In genomic region chr16:18036425-18036955, GRCm38 (mm10) we compare ENCODE assay signal across 8 mouse cellular contexts. TPM values are rescaled to one million over a fixed set of nuclear protein-coding genes. Genes with fewer than 3 reads are reported as not detected.
DNase-seq lines count a peak whose midpoint lies in the region; ATAC-seq and TF ChIP-seq lines count a peak whose summit lies in the region.

No protein-coding gene starts in this region.

- H3K9ac ChIP-seq in intestine, embryonic 16.5 days (ENCODE audit: low read depth, low read length), result no peak overlapping the region
- H3K9ac ChIP-seq in liver, embryonic 14.5 days (replicated peaks), result no peak overlapping the region

- no peak for TF ChIP-seq EP300 in liver, embryonic 14.5 days (IDR thresholded peaks at IDR 0.05; ENCODE audit: low read depth)

- 16% methylated on average over 16 of the region's 16 CpGs for WGBS in intestine, embryonic 16.5 days
- 10% methylated on average over 16 of the region's 16 CpGs for WGBS in liver, embryonic 14.5 days (ENCODE audit: insufficient replicate concordance)

- H3K27me3 ChIP-seq in intestine, embryonic 16.5 days (replicated peaks; ENCODE audit: control insufficient read depth, insufficient read depth, low read length), result no peaks in the 10 kb centered on the region
- no peaks in the 10 kb centered on the region for H3K27me3 ChIP-seq in liver, embryonic 14.5 days (ENCODE audit: control insufficient read depth, insufficient read depth, low read length)

- H3K36me3 ChIP-seq in intestine, embryonic 16.5 days (ENCODE audit: control insufficient read depth, insufficient read depth, low read length), result no peaks in the 10 kb centered on the region
- no peaks in the 10 kb centered on the region for H3K36me3 ChIP-seq in liver, embryonic 14.5 days (replicated peaks; ENCODE audit: control insufficient read depth, insufficient read depth, low read depth)

- H3K4me2 ChIP-seq in intestine, embryonic 16.5 days (ENCODE audit: low read depth, low read length), result no peak overlapping the region
- H3K4me2 ChIP-seq in liver, embryonic 14.5 days (ENCODE audit: low read depth), result no peak overlapping the region

- peak; percentile 77 for TF ChIP-seq CTCF in liver, embryonic 14.5 days (IDR thresholded peaks at IDR 0.05; ENCODE audit: low read depth)

- no peaks in the 10 kb centered on the region for H3K4me1 ChIP-seq in intestine, embryonic 16.5 days (ENCODE audit: control insufficient read depth, insufficient read depth, low read length)
- no peaks in the 10 kb centered on the region for H3K4me1 ChIP-seq in liver, embryonic 14.5 days (replicated peaks; ENCODE audit: control insufficient read depth in 2 of 2, insufficient read depth in 2 of 2, low read length in 1 of 2)

- H3K9me3 ChIP-seq in intestine, embryonic 16.5 days (ENCODE audit: control insufficient read depth, low read length), result no peaks in the 10 kb centered on the region
- no peaks in the 10 kb centered on the region for H3K9me3 ChIP-seq in liver, embryonic 14.5 days (ENCODE audit: control insufficient read depth, low read length)

- DNase-seq in right cerebral cortex, postnatal 10 days (ENCODE audit: low spot score in 2 of 2), result peak; percentile 57 to 75
- DNase-seq in right cerebral cortex, adult 18-20 months, result no peak
- DNase-seq in adrenal gland, adult 18-20 months (ENCODE audit: low spot score in 2 of 2), result peak; percentile 33 to 49
- DNase-seq in liver, embryonic 14.5 days (ENCODE audit: low read depth in 3 of 3, low spot score in 3 of 3), result peak; percentile 62 to 71 (median 64)
- DNase-seq in urinary bladder, postnatal 36 days (ENCODE audit: low spot score in 2 of 2), result peak; percentile 27 to 32

- no peak overlapping the region for H3K27ac ChIP-seq in intestine, embryonic 16.5 days (ENCODE audit: low read length)
- H3K27ac ChIP-seq in liver, embryonic 14.5 days, result no peak overlapping the region

- peak; percentile 63 for ATAC-seq in erythroblast, adult 5-6 weeks (replicated peaks; ENCODE audit: low FRiP score, poor library complexity, severe bottlenecking)
- peak; percentile 71 for ATAC-seq in intestine, embryonic 16.5 days
- peak; percentile 77; the same call in 1 of the 2 replicates for ATAC-seq in liver, embryonic 14.5 days (ENCODE audit: insufficient read depth)
- ATAC-seq in neutrophil, adult 5-6 weeks (ENCODE audit: extremely low read depth, insufficient number of reproducible peaks, low FRiP score, poor library complexity, severe bottlenecking), result 0 out of 2 replicates have a peak, but pooled peaks have one; percentile 43

- H3K4me3 ChIP-seq in intestine, embryonic 16.5 days (ENCODE audit: low read length), result no peak overlapping the region
- no peak overlapping the region for H3K4me3 ChIP-seq in liver, embryonic 14.5 days (ENCODE audit: insufficient read depth in 1 of 2, low read depth in 2 of 2, low read length in 2 of 2)

RNA-seq across cellular contexts. Expression of gene Dgcr6, which starts 16.2 kb away (rescaled TPM):
- total RNA-seq in adrenal gland, adult 18-20 months (2021), result 10 to 100 TPM; 79.7 to 83.3 TPM
- 0.96 and 7.9 TPM in 2 replicates for total RNA-seq in erythroblast, adult 5-6 weeks (2015; ENCODE audit: low replicate concordance)
- 1.6 and 6.6 TPM in 2 replicates for total RNA-seq in erythroblast, adult 5-6 weeks (2017; ENCODE audit: low replicate concordance)
- polyA plus RNA-seq in intestine, embryonic 16.5 days (2015; fragmentation: Nextera tagmentation; extraction: Ambion mirVana), result 77.0 and 77.1 TPM in 2 replicates
- polyA plus RNA-seq in liver, embryonic 14.5 days (2012; rRNA removed), result 11.4 and 12.5 TPM in 2 replicates
- 22.1 and 22.5 TPM in 2 replicates for polyA plus RNA-seq in liver, embryonic 14.5 days (2014; fragmentation: Nextera tagmentation; extraction: Ambion mirVana)
- total RNA-seq in neutrophil, adult 5-6 weeks (2017), result 5.1 and 5.2 TPM in 2 replicates

RNA-seq across cellular contexts. Expression of gene Prodh, which starts 53.5 kb away (rescaled TPM):
- 10 to 100 TPM; 18.5 to 53.8 TPM for total RNA-seq in adrenal gland, adult 18-20 months (2021)
- 3.3 and 6.3 TPM in 2 replicates for total RNA-seq in erythroblast, adult 5-6 weeks (2015; ENCODE audit: low replicate concordance)
- 4.7 and 7.4 TPM in 2 replicates for total RNA-seq in erythroblast, adult 5-6 weeks (2017; ENCODE audit: low replicate concordance)
- polyA plus RNA-seq in intestine, embryonic 16.5 days (2015; fragmentation: Nextera tagmentation; extraction: Ambion mirVana), result 20.1 and 24.4 TPM in 2 replicates
- 4.3 and 5.5 TPM in 2 replicates for polyA plus RNA-seq in liver, embryonic 14.5 days (2012; rRNA removed)
- polyA plus RNA-seq in liver, embryonic 14.5 days (2014; fragmentation: Nextera tagmentation; extraction: Ambion mirVana), result 2.6 and 3.2 TPM in 2 replicates
- 0.98 and 3.8 TPM in 2 replicates for total RNA-seq in neutrophil, adult 5-6 weeks (2017)

RNA-seq across cellular contexts. Expression of gene Vpreb2, which starts 56.3 kb away (rescaled TPM):
- under 1 TPM in 1 of 2 experiments, not detected in 1; 0.42 TPM for total RNA-seq in adrenal gland, adult 18-20 months (2021)
- total RNA-seq in erythroblast, adult 5-6 weeks (2015; ENCODE audit: low replicate concordance), result not detected in 2 replicates
- not detected in 2 replicates for total RNA-seq in erythroblast, adult 5-6 weeks (2017; ENCODE audit: low replicate concordance)
- 0.29 TPM in 1 of 2 replicates, not detected in the other for polyA plus RNA-seq in intestine, embryonic 16.5 days (2015; fragmentation: Nextera tagmentation; extraction: Ambion mirVana)
- 0.13 and 0.38 TPM in 2 replicates for polyA plus RNA-seq in liver, embryonic 14.5 days (2012; rRNA removed)
- 0.66 and 0.88 TPM in 2 replicates for polyA plus RNA-seq in liver, embryonic 14.5 days (2014; fragmentation: Nextera tagmentation; extraction: Ambion mirVana)
- total RNA-seq in neutrophil, adult 5-6 weeks (2017), result not detected in 2 replicates

Comparison
In these comparisons a context has a peak if more than half of its experiments do, and no peak if none do; other contexts are left out.
1. RNA of gene Dgcr6, which starts 16.2 kb away (total RNA-seq): 79.7 to 83.3 TPM in adrenal gland, adult 18-20 months; 5.1 to 5.2 TPM in neutrophil, adult 5-6 weeks and 0.96 to 7.9 TPM in erythroblast, adult 5-6 weeks; every median in the first group is over 4 times any median in the second.
2. Peak in every context shown above with its lines, with median percentiles within 50 percentile points of each other: ATAC-seq.